Mouse (Mus musculus): ENCODE data around the gene Smc2. TPM values are rescaled to one million over a fixed set of nuclear protein-coding genes. Genes with fewer than 3 reads are reported as not detected.

Smc2 gene
- polyA plus RNA-seq, 1 experiment from 2014 or later, result 214 TPM

DNA sequence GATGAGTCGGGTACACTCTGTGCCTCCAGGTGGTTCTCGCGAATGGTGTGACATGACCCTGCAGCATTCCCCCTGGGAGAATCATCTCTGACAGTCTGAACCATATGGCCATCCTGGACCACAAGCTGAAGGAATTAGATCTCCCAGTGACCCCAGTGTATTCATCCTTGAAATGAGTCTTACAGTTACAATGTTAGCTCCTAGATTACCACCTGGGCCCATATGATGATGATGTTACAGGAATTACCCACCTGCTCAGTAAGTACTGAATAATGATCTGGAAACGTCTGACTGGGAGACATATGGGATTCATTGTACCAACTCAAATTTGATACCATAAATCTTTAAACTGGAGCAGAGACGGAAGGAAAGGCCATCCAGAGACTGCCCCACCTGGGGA lies 87.4 kb downstream of the Smc2 start:
- Histone ChIP-seq H3K27me3 (ENCODE audit: low read depth, poor library complexity, severe bottlenecking) (no peaks in the 10 kb centered on the region), H3K27ac (no peak overlapping the region), H3K4me1 (no peaks in the 10 kb centered on the region), H3K9me3 (replicated peaks) (no peaks in the 10 kb centered on the region), H3K36me3 (no peaks in the 10 kb centered on the region), H3K4me3 (no peak overlapping the region)
- WGBS, result 73% methylated on average over 5 of the region's 5 CpGs
- DNase-seq (ENCODE audit: low spot score), result no peak

- no peak overlapping the region for H3K4me3 ChIP-seq
- H3K36me3 ChIP-seq, result no peaks in the 10 kb centered on the region
- no peaks in the 10 kb centered on the region for H3K4me1 ChIP-seq
- no peak for DNase-seq (ENCODE audit: low spot score)
- H3K9me3 ChIP-seq (replicated peaks), result no peaks in the 10 kb centered on the region
- H3K27ac ChIP-seq, result no peak overlapping the region
- no peaks in the 10 kb centered on the region for H3K27me3 ChIP-seq (ENCODE audit: low read depth, poor library complexity, severe bottlenecking)
- 83% methylated on average over 2 of the region's 2 CpGs for WGBS
Observed at GRCm38 (mm10) chr4:52530636-52531035, 91.6 kb downstream of the Smc2 start.

Other genes with a start within 250 kb of the Smc2 start
- gene Vma21-ps, start 58.0 kb downstream of the Smc2 start, polyA plus RNA-seq (2016; fragmentation: Nextera tagmentation; extraction: Ambion mirVana), result not detected in 2 replicates
- not detected in 2 replicates for gene Toporsl, start 157.0 kb downstream of the Smc2 start, polyA plus RNA-seq (2016; fragmentation: Nextera tagmentation; extraction: Ambion mirVana)